Mouse (Mus musculus): ENCODE measurements around the gene Slc5a3. TPM values are rescaled to one million over a fixed set of nuclear protein-coding genes. Genes with fewer than 3 reads are reported as not detected.

Gene Slc5a3
- total RNA-seq (2014; fragmentation: Nextera tagmentation) (5.1 and 5.3 TPM in 2 replicates), total RNA-seq (2017) (3.3 and 4.1 TPM in 2 replicates)

DNA sequence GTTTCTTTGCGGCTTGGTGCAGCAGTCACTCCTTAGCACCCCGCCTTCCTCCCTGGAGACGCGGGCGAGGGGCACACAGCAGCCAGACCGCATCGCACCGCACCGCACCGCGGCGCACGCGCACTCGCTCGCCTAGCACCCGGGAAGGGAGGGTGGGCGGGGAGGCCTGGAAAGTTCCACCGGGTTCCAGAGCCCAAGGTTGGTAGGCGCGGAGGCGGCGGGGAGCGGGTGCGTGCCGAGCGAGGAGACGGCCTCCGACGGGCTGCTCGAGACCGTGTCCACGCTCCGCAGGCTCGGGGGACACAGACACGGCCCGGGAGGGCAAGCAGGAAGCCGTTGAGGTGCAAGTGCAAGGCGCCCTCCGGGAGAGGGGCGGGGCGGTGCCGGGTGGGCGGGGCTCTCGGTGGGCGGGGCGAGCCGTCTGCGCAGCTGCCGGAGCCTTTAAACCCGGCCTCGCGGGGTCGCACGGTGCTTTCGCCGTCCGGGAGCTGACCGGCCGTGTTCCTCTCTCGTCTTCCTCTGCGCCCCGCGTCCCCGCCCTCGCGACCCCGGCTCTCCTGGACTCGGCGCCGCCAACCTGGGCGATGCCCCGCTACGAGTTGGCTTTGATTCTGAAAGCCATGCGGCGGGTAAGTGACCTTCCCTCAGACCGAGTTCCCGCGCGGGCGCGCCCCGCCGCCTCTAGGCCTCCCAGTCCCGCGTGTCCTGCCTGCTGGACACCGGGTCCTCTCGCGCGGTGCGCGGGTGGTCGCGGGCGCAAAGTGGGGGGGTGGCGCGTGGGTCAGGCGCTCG, at the start of gene Slc5a3, which contains the start of the genes Mrps6 and Gm49711:
Gene Slc5a3 (plus strand): TSS at position 471 of the 792 bp plus-strand sequence.
Gene Mrps6 (plus strand): TSS at position 419 of the 792 bp plus-strand sequence.
Gene Gm49711 (plus strand): TSS at position 465 of the 792 bp plus-strand sequence.
- peak; percentile 79 for ATAC-seq (replicated peaks; ENCODE audit: poor library complexity, severe bottlenecking)

DNA sequence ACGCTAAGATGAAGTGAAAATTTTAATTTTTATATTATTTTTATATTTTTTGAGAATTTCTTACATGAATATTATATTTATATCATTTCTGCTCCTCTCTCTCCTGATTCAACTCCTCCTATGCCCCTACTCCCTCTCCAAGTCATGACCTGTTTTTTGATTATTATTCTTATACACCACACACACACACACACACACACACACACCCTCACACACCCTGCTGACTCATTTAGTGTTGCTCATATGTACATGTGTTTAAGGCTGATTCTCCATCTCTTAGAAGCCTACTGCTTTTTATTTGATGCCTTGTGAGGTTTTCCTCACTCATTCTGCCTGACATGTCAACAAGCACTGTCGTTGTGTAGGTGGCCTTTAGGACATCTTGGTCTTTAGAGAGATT, 48.5 kb upstream of the Slc5a3 start:
- ATAC-seq (replicated peaks; ENCODE audit: poor library complexity, severe bottlenecking): no peak

DNA sequence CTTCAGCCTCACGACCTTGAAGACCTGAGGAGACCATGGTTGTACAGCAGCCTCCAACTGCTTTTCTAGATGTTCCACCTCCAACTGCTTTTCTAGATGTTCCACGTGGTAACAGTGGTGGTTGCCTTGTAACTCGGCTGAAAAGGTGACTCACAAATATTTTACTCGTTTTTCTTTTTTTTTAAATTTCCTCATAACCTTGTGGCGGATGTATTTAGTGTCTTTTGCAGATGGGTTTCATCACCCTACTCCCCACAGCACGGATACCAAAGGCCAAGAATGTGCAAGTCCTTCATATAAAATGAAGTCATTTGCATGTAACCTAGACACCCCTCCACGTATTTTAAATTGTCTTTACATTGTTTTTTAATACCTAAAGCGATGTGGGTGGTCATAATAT, 41.3 kb upstream of the Slc5a3 start:
- ATAC-seq (replicated peaks; ENCODE audit: poor library complexity, severe bottlenecking): peak; percentile 44

DNA sequence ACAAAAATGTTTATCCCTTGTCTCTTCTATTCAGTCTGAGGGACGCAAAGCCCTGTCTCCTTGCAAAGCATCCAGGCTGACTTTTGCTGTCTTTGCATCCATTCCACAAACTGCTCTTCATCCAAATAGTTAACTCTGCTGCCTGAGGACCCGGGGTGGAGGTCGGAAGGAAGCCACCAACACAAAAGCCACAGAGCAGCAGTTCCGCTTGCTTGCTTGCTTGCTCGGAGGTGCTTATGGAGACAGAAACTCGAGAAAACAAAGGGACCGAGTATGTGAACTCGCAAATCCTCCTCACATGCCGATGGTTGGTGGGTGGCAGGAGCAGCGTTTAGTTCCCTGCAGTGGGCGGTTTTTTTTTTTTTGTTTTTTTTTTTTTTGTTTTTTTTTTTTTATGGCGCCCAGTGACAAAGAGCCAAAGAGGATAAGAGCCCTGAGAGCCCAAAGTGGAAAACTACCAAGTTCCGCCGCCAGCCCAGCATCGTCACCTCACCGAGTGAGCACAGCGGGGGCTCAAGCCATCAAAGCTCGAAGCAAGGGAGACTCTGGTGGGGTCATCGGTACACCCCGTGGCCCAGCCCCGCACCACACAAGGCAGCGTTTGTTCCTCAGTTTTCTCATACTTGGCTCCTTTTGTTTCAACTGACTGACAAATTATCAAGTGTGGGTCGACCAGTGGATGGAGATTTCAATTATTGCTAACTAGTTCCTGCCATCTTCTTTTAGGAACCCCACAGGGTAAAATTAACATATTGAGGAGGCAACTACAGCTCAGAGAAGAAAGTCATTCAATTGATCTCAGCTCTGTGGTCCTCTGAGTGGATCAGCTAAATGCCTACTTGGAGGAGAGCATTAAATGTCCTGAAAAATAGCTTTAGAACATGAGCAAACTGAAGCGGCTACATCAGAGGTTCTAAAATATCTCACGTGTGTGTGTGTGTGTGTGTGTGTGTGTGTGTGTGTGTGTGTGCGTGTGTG, 38.7 kb upstream of the Slc5a3 start:
- peak; percentile 51 for ATAC-seq (replicated peaks; ENCODE audit: poor library complexity, severe bottlenecking)

DNA sequence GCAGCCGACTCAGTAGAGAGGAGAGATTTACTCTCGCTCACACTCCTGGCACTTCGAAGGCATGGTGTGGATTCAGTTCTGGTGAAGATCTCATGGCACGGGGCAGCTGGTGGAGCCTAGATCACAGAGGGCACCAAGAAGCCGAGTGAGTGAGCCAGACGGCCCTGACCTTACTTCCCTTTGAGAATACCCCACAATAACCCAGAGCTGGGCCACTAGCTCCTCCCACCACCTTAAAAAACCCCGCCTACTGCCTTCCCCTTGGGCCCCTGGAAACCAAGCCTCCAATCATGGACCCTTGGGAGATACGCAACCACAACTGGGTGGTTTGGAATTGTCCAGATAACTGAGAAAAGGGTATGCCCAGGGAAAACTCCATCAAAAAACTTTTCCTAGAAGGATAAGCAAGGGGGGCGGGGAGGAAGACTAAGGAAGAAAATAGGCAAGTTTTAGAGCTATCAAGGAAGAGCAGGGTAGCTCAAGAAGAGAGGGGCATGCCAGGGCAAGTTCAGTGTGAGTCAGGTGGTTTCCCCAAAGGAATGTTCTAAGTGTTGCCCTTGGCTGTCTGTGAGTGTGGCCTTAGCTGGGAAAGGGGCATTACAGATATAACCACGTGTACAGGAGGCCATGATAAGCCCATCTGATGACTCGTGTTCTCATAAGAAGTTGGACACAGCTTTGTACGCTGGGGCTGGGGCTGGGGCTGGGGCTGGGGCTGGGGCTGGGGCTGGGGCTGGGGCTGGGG, 36.3 kb upstream of the Slc5a3 start:
- ATAC-seq (replicated peaks; ENCODE audit: poor library complexity, severe bottlenecking): peak; percentile 52

DNA sequence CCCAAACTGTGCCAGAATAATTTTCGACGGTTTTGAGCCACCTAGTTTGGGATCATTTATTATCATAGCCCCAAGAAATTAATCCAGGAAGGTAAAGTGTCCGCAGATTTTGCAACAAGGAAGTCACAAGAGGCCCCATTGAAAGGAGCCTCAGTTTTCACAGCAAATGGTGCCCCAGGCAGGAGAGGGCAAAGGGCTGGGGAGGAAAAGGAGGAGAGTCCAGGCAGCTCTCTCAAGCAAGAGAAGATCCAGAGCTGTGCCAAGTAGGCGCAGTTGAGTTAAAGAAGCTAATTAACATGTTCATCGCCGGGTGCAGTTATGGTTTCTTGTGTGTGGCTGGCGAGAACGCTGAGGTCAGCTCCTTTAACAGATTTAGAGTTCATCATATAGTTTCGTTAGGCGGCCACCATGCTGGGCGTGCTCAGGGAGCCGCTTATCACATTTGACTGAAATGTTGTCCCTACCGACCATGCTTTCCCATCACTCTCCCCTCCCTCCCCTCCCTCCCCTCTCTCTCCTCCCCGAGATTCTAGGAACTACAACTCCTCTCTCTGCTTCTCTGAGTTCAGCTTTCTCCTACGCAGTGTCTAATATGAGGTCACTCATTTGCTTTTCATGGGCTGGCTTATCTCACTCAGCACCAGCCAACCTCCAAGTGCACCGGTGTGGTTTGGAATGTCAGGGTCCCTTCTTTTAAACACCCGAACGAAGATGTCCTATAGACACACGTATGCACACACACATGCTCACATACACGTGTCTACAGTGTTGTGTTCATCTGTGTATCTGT, 35.4 kb upstream of the Slc5a3 start:
- no peak for ATAC-seq (replicated peaks; ENCODE audit: poor library complexity, severe bottlenecking)

DNA sequence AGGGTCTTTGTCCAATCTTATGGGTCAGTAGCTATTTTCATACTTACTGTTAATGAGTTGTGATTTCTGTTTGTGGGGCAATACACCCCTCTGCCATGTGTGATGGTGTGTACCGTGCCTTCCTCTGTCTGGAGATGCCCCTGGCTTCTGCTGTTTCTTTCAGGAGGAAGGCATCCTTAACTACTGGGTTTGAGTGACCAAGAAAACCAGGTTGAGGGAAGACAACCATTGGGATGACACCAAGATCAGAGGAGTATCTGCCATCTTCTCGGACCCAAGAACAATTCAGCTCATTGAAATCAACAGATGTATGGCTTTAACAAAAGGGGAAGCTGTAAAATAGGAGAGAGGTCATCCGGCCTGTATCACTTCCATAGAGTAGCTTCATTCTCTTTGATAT, 24.8 kb upstream of the Slc5a3 start:
- no peak for ATAC-seq (replicated peaks; ENCODE audit: poor library complexity, severe bottlenecking)

DNA sequence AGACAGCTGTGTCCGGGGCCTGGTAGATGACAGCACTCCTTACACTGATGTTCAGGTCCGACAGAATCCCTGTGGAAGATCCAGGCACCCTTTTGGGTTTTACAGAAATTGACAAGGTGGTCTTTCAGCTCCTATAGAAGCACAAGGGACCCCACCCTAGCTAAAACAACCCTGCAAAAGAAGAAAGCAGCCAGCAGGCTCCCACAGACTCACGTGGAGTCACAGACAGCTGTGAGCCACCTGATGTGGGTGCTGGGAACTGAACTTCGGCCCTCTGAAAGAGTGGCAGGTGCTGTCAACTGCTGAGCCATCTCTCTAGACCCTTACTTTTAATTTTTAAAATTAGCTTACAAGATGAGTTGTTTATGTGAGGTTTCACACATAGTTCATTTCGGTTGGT, 23.4 kb upstream of the Slc5a3 start:
- ATAC-seq (replicated peaks; ENCODE audit: poor library complexity, severe bottlenecking): no peak

DNA sequence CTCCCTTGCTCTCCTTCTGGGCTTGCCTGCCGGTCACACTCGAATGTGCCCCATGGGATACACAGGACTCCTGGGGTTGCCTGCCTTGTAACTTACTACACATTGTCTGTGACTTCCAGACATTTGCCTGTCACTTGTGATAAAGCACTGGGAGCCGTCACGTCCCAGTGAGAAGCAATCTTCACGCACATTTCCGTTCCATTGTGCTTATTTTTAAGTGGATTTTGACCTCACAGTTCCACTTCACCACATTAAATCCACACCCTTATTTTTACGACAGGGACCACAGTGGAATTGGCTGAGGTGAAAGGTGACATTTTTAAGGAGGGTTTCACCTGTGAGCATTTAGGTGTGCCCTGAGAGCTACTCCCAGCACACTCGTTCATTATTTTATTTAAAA, 21.4 kb upstream of the Slc5a3 start:
- ATAC-seq (replicated peaks; ENCODE audit: poor library complexity, severe bottlenecking): no peak

DNA sequence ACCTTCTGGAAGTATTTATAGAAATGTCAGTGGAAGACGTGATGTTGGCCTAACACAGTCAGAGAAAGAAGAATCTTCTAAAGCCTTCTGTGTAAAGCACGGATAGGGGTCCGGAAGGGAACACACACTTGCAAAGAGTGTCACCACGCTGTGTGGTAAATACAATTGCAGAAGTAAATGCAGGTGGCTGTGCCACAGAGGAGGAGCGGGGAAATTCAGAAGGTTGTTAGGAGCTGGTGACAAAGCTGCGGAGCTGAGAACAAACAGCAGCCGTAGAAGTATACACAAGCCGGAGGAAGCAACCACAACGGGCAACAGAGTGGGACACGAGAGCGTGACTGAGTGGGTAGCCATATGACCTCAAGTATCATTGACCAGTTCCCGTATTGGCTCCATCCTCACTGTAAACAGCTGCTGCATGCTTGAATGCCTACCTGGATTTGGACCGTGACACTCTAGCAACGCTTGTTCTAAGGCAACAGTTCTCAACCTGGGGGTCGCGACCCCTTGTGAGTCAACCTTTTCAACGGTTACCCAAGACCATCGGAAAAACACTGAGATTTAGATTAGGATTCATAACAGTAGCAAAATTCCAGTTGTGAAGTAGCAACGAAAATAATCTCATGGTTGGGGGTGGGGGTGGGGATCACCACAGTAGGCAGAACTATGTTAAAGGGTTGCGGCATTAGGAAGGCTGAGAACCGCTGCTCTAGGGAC, 20.1 kb upstream of the Slc5a3 start:
- ATAC-seq (replicated peaks; ENCODE audit: poor library complexity, severe bottlenecking): peak; percentile 92

DNA sequence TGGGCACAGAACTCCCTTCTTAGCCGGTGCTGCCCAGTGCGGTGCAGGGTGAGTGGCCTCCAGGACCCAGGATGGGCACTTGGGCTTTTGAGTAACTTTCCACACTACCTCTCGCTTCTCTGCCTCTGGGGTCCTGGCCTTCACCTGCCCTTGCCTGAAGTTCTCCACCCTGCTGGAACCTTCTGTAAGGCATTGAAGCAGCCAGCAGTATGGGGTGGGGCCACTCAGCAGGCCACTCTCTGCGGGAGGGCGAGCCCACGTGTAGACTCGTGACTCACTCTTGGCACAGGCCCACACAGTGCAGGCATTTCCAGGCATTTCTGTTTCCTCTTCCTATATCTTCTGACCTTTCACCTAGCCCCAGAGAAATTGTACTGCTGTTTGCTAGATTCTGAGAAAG, 18.7 kb upstream of the Slc5a3 start:
- 0 out of 2 replicates have a peak, but pooled peaks have one; percentile 23 for ATAC-seq (replicated peaks; ENCODE audit: poor library complexity, severe bottlenecking)

DNA sequence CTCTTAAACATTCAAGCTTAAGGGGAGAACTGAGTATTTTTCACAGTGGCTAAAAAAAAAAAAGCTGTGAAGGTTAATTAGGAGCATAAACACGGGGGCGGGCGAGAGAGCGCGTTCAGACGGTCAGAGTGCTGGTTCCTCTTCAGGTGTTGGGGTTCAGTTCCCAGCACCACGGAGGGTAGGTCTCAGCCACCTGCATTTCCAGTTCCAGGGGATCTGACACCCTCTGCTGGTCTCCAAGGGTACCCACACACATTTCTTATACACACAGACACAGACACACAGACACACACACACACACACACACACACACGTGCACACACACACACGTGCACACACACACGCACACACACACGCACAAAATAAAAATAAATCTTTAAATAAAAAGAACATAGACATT, 18.2 kb upstream of the Slc5a3 start:
- no peak for ATAC-seq (replicated peaks; ENCODE audit: poor library complexity, severe bottlenecking)

DNA sequence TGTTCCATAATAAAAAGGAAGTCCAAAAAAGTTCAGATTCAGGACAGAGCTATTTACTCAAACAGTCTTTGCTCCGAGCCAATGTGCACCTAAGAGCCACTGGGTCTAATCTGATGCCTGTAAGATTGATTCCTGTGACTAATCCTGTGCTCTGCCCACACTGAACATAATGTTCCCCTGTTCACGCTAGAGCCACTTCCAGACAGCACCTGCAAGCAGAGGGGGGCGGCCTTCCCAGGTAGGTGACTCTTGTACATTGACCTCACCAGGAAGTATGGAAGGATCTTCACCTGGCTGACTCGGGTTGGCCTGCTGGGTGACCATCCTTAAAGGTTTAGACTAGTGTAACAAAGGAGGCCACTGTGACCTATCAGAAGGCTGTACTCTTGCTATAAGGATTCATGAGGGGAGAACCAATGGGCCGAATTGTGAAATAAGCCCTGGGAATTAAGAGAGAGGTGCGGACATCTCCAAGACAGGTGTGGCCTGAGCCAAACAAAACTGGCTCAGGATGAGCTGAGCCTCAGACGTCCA, 6.3 kb upstream of the Slc5a3 start:
- no peak for ATAC-seq (replicated peaks; ENCODE audit: poor library complexity, severe bottlenecking)

DNA sequence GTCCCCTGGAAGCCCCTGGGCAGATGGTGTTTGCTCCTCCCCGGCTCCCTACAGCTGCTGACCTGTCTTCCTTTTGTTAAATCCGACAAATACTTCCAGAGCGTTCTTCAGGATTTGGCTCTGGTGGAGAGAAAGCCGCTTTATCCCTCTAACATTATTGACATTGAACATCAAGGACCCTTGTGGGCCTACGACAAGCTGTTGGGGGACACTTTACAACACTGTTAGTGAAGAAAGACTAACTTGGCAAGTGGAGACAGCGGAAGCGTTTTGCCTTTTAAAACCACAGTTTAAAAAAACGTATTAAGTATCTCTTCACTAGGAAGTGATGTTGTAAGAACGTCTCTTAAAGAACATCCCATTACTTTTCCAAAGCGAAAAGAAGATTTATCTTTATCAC, 5.6 kb upstream of the Slc5a3 start:
- ATAC-seq (replicated peaks; ENCODE audit: poor library complexity, severe bottlenecking): no peak

DNA sequence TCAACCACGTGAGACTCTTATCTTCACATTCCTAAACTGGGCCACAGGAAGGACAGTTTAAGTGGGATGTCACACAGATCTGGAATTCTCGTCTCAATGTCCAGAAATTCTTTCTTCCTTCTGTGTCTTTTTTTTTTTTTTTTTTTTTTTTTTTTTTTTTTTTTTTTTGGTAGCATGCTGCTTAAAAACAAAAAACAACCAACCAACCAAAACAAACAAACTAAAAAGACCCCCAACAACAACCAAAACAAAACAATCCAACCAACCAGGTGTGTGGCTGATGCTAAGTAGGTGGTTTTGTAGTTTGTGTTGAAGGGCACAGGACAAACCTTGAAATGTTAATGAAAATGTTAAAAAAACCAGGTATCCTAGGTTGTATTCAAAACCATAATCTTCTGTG, 1.4 kb upstream of the Slc5a3 start:
- no peak for ATAC-seq (replicated peaks; ENCODE audit: poor library complexity, severe bottlenecking)

DNA sequence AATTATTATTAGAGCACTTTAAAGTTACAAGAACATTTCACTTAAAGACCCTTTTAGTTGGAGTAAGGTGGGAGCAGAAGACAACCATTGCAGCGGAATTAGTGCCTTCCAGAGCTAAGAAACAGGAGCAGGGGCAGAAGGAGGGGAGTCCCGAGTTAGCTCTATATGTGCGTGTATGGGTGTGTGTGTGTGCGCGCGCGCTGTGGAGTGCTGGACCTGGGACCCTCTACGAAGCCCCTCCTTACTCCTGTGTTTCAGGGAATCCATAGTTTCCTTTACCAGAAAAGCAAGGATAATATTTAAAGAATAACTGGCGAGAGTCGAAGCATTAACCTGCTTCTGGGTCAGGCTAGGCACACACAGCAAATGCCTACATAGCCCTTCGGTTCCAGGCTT, 668 bp upstream of the Slc5a3 start:
- ATAC-seq (replicated peaks; ENCODE audit: poor library complexity, severe bottlenecking): no peak

DNA sequence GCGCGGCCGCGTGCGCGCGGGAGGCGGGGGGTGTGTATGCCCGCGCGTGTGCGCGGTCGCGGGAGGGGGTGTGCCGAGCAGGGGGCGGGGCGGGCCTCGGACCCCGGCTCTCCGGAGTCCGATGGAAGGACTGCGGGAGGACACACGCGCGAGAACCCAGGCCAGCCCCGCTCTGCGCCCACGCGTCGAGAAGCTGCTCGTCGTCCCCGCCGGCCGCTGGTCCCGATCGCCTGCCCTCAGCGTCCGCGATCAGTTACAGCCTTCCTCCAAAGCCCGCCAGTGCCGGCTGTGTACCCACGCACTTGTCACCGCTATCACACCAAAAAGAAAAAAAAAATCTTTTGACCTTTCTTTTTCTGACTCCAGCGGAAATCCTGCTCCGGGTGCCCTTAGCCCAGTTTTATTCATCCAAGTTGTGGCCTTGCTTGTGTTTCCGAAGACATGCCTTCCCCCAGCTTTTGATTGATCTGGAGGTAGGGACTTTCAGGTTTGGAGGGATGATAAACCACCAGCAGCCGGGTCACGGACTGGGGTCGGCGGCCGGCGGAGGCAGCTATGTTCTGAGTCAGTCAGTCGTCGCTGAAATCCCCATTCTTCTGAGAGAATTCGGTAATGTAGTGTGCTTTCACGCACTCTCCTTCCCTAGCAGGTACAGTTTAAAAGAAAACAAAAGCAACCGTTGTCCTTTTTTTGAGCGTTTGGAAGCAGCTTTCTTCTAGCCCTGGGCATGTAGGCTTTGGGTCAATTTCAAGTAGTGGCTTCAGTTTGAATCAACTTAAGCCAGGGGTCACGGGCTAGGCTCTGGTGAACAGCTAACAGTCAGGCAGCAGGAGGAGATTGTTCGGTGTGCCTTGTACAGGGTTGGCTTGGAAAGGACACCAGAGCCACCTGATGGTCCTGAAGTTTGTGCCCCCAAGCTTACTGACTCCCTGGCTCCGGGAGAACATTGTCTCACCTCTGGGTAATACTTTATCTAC, 810 bp downstream of the Slc5a3 start:
- peak; percentile 10; the same call in 1 of the 2 replicates for ATAC-seq (replicated peaks; ENCODE audit: poor library complexity, severe bottlenecking)

Data from granulocyte monocyte progenitor cell, adult 5-6 weeks (primary cell).